Mouse (Mus musculus) liver, embryonic 12.5 days (tissue): Measurements from ENCODE around the gene Nr2e1. TPM values are rescaled to one million over a fixed set of nuclear protein-coding genes. Genes with fewer than 3 reads are reported as not detected.

Experiments used
- ATAC-seq: fragments of 200-750 bp; cut with Nextera tagmentation; 2 replicates; pipeline ENCODE4 v1.8.0; 2017; ENCODE audit warnings: moderate number of reproducible peaks, mild to moderate bottlenecking, moderate library complexity
- H3K27ac ChIP-seq: fragments of 300-500 bp; sonication (generic); 2 replicates; pipeline ENCODE4 v1.5.1; 2016; ENCODE audit warnings: mild to moderate bottlenecking
- H3K27me3 ChIP-seq: fragments of 300-500 bp; sonication (generic); replicated peaks from 2 replicates; pipeline ENCODE4 v1.6.1; 2016; ENCODE audit warnings: mild to moderate bottlenecking, moderate library complexity
- H3K36me3 ChIP-seq: fragments of 300-500 bp; sonication (generic); 2 replicates; pipeline ENCODE4 v1.6.1; 2016; ENCODE audit warnings: mild to moderate bottlenecking, moderate library complexity
- H3K4me1 ChIP-seq: fragments of 300-500 bp; sonication (generic); 2 replicates; pipeline ENCODE4 v1.6.1; 2016
- H3K4me2 ChIP-seq: fragments of 300-500 bp; sonication (generic); 2 replicates; pipeline ENCODE4 v1.6.1; 2016; ENCODE audit warnings: mild to moderate bottlenecking, moderate library complexity
- H3K4me3 ChIP-seq: fragments of 300-500 bp; sonication (generic); 2 replicates; pipeline ENCODE4 v1.5.1; 2016; ENCODE audit warnings: mild to moderate bottlenecking, moderate library complexity
- H3K9ac ChIP-seq: fragments of 300-500 bp; sonication (generic); 2 replicates; pipeline ENCODE4 v1.6.1; 2016; ENCODE audit warnings: mild to moderate bottlenecking, moderate library complexity
- H3K9me3 ChIP-seq: fragments of 300-500 bp; sonication (generic); replicated peaks from 2 replicates; pipeline ENCODE4 v1.6.1; 2016; ENCODE audit warnings: mild to moderate bottlenecking, moderate library complexity
- WGBS: fragments of 180-500 bp; shearing (Covaris S2); methylation state at CpG from one replicate; pipeline ENCODE4 v1.1.7; 2016; ENCODE audit not compliant: insufficient replicate concordance; 5-methylcytosine and 5-hydroxymethylcytosine counted together
- polyA plus RNA-seq: library from polyadenylated mRNA; unstranded; fragments of >200 nt; fragmentation: Nextera tagmentation; extraction: Ambion mirVana; gene quantifications from 2 replicates; pipeline ENCODE4 v1.2.1, GENCODE M21; 2016

Nr2e1 gene
- polyA plus RNA-seq, 1 experiment from 2014 or later = not detected

DNA sequence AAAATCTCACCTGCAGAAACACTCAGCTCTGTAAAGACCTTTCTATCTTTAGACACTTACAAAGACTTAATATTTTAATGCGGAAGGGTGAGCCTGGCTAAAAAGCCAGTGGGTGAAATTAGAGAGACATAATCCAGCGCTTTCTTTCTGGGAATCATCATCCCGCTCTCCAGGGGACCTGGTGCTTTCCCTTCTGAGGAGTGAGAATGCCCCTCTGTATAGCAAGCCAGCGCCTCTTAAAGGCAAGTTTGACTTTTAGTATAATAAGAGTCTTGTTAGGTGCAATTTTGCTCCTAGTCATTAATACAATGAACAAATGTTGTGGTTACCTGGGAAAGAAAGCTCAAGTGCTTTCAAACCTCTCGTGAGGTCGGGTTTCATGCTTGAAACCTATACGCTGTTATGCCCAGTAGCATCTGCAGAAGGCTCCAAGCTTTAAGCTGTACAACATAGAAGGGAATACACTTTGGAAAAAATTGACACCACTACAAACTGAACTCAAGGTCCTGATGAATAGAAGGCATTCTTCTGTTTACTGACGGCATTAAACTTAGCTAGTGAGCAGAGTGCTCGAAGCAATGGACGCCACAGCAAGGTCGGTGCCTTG, 59.8 kb downstream of the Nr2e1 start:
- Histone ChIP-seq H3K9ac (no peak overlapping the region), H3K36me3 (peaks cover 63% of the 10 kb centered on the region), H3K4me1 (peaks cover 94% of the 10 kb centered on the region), H3K9me3 (no peaks in the 10 kb centered on the region), H3K27me3 (no peaks in the 10 kb centered on the region), H3K27ac (peak overlapping the region; percentile 52), H3K4me2 (no peak overlapping the region), H3K4me3 (no peak overlapping the region)
- ATAC-seq = no peak
- 90% methylated on average over 11 of the region's 11 CpGs for WGBS

DNA sequence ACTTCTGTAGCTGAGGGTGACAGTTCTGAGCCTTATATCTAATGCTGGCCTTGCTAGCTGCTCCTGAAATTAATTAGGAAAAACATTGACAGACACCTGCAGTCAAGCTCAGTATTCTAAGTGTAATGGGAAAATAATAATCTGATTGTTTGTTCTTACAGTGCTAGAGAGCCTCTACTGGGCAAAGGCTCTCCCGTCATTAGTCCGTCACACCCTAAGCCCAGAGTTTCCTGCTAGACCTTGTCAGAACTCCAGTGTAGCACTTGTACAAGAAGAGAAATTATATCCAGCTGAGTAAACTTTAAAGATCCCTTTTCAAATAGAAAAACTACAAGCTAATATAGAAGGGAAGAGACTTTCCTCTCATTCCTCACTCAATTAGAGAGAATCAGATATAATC, 60.5 kb downstream of the Nr2e1 start:
- H3K9me3 ChIP-seq = no peaks in the 10 kb centered on the region
- ATAC-seq = no peak
- H3K4me1 ChIP-seq = peaks cover 92% of the 10 kb centered on the region
- H3K36me3 ChIP-seq = peaks cover 56% of the 10 kb centered on the region
- H3K9ac ChIP-seq = peak overlapping the region; percentile 7; the same call in 1 of the 2 replicates
- no peak overlapping the region for H3K4me2 ChIP-seq
- H3K27ac ChIP-seq = peak overlapping the region; percentile 38; the same call in 1 of the 2 replicates
- no peak overlapping the region for H3K4me3 ChIP-seq
- 70% methylated on average over 2 of the region's 2 CpGs for WGBS
- H3K27me3 ChIP-seq = no peaks in the 10 kb centered on the region

DNA sequence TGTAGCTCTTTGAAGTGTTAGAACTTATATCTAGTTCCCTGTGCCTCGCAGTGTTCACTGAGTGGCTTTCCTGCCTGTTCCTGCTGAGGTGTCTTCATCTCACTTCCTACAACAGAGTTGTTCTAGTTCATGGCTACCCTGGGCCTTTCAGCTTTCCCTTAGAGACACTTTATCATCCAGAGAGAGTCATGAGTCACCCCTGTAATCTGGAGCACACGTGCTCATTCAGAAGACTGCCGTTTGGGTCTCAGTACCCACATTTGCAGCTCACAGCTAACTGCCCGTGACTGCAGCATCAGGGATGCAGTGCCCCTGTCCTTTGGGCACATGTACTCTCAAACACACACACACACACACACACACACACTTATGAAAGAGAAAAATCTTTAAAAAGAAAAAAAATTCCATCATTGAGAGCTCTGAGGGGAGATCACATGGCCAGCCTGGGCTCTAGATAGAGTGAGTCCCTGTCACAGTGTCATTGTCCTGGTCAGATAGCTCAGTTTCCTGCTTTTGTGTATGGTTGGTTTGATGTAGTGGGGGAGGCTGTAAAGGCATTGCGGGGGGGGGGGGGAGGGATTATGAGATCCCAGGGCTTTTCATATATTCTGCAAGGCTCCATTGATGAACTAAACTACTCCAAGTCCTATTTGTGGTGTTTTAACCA, 62.0 kb downstream of the Nr2e1 start:
- 23% methylated on average over 5 of the region's 5 CpGs for WGBS
- peak overlapping the region; percentile 33 for H3K4me2 ChIP-seq
- peaks cover 48% of the 10 kb centered on the region for H3K36me3 ChIP-seq
- H3K4me3 ChIP-seq = no peak overlapping the region
- H3K27ac ChIP-seq = peak overlapping the region; percentile 83
- no peaks in the 10 kb centered on the region for H3K9me3 ChIP-seq
- peak; percentile 75 for ATAC-seq
- H3K4me1 ChIP-seq = peaks cover 94% of the 10 kb centered on the region
- H3K27me3 ChIP-seq = no peaks in the 10 kb centered on the region
- peak overlapping the region; percentile 33 for H3K9ac ChIP-seq

DNA sequence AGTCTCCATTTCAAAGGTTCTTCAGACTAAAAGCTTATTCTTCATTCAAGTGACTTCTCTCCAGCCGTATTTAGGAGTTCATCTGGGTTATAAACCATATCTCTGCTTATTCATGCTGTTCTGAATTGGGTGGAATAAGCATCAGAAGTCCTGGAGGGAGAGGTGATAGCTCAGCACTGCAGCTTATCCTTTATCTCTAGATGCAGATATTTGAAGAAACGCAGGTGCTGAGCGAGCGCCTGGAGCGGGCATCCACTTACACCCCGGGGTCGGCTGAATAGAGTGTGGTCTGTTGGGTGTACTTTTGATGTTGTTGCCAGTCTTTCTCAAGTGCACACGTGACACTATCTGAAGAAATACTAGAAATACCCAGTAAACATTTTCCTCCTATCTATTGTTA, 65.1 kb downstream of the Nr2e1 start:
- peaks cover 37% of the 10 kb centered on the region for H3K36me3 ChIP-seq
- no peak overlapping the region for H3K4me3 ChIP-seq
- no peaks in the 10 kb centered on the region for H3K9me3 ChIP-seq
- H3K4me2 ChIP-seq = peak overlapping the region; percentile 40
- H3K27me3 ChIP-seq = no peaks in the 10 kb centered on the region
- WGBS = 37% methylated on average over 8 of the region's 8 CpGs
- ATAC-seq = peak; percentile 76
- H3K9ac ChIP-seq = peak overlapping the region; percentile 22; the same call in 1 of the 2 replicates
- peaks cover 95% of the 10 kb centered on the region for H3K4me1 ChIP-seq
- peak overlapping the region; percentile 84 for H3K27ac ChIP-seq

DNA sequence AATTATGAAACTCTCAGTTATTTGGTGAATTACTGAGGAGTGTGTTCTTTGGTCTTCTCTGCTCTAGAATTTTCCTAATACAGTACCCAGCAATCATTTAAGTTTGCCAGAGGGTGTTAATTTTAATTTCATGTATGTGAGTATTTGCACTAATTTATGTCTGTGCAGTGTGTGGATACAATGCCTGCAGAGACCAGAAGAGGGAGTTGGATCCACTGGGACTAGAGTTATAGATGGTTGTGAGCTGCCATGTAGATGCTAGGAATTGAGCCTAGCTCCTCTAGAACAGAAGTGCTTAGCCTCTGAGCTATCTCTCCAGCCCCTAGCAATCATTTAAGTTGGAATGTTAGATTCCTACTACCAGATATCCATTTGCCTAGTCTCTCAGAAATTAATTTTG, 69.3 kb downstream of the Nr2e1 start:
- ATAC-seq = no peak
- peaks cover 92% of the 10 kb centered on the region for H3K4me1 ChIP-seq
- H3K9me3 ChIP-seq = no peaks in the 10 kb centered on the region
- no peak overlapping the region for H3K4me3 ChIP-seq
- peak overlapping the region; percentile 37; the same call in 1 of the 2 replicates for H3K27ac ChIP-seq
- no peak overlapping the region for H3K9ac ChIP-seq
- H3K4me2 ChIP-seq = no peak overlapping the region
- H3K36me3 ChIP-seq = peaks cover 41% of the 10 kb centered on the region
- no peaks in the 10 kb centered on the region for H3K27me3 ChIP-seq

Other genes starting within 250 kb of the Nr2e1 start
- gene Afg1l, start 105.1 kb downstream of the Nr2e1 start, polyA plus RNA-seq = 3.2 and 3.3 TPM in 2 replicates
- 291 and 307 TPM in 2 replicates for gene Snx3, start 81.6 kb downstream of the Nr2e1 start, polyA plus RNA-seq
- 19.9 and 20.1 TPM in 2 replicates for gene Ostm1, start 190 bp upstream of the Nr2e1 start, polyA plus RNA-seq
- 13.1 TPM in 2 replicates for gene Sec63, start 177.9 kb upstream of the Nr2e1 start, polyA plus RNA-seq